Mouse (Mus musculus): Measurements from ENCODE around the gene Kirrel.
"Not testable (repeated sequence)": the region's sequence is repeated elsewhere in the genome, so short reads cannot be mapped to it uniquely, and the experiment has no call there.

Kirrel gene

GRCm38 (mm10) chr3:87136782-87137181 lies 37.8 kb downstream of the Kirrel start:
- DNase-seq (ENCODE audit: low spot score in 2 of 2): no peak

- no peak for DNase-seq (ENCODE audit: low spot score in 2 of 2)
Observed at GRCm38 (mm10) chr3:87134951-87135350, 39.6 kb downstream of the Kirrel start.

- DNase-seq (ENCODE audit: low spot score in 2 of 2): no peak
Observed at GRCm38 (mm10) chr3:87131694-87132347, 42.7 kb downstream of the Kirrel start.

GRCm38 (mm10) chr3:87130933-87131332 lies 43.6 kb downstream of the Kirrel start:
- no peak for DNase-seq (ENCODE audit: low spot score in 2 of 2)

- DNase-seq (ENCODE audit: low spot score in 2 of 2): no peak
Observed at GRCm38 (mm10) chr3:87123795-87124194, 50.8 kb downstream of the Kirrel start.

GRCm38 (mm10) chr3:87118214-87118613 lies 56.3 kb downstream of the Kirrel start:
- no peak for DNase-seq (ENCODE audit: low spot score in 2 of 2)

GRCm38 (mm10) chr3:87117632-87118031 lies 56.9 kb downstream of the Kirrel start:
- DNase-seq (ENCODE audit: low spot score in 2 of 2): no peak

GRCm38 (mm10) chr3:87115726-87116540 lies 58.6 kb downstream of the Kirrel start:
- DNase-seq (ENCODE audit: low spot score in 2 of 2): no peak

- no peak for DNase-seq (ENCODE audit: low spot score in 2 of 2)
Observed at GRCm38 (mm10) chr3:87115271-87115670, 59.3 kb downstream of the Kirrel start.

GRCm38 (mm10) chr3:87114801-87115200 lies 59.7 kb downstream of the Kirrel start:
- no peak for DNase-seq (ENCODE audit: low spot score in 2 of 2)

- DNase-seq (ENCODE audit: low spot score in 2 of 2): not testable (repeated sequence)
Observed at GRCm38 (mm10) chr3:87113881-87114280, 60.7 kb downstream of the Kirrel start.

- DNase-seq (ENCODE audit: low spot score in 2 of 2): no peak
Observed at GRCm38 (mm10) chr3:87112264-87112663, 62.3 kb downstream of the Kirrel start.

- DNase-seq (ENCODE audit: low spot score in 2 of 2): no peak
Observed at GRCm38 (mm10) chr3:87104856-87105255, 69.7 kb downstream of the Kirrel start.

GRCm38 (mm10) chr3:87102346-87102745 lies 72.2 kb downstream of the Kirrel start:
- DNase-seq (ENCODE audit: low spot score in 2 of 2): no peak

GRCm38 (mm10) chr3:87100911-87101310 lies 73.6 kb downstream of the Kirrel start:
- no peak for DNase-seq (ENCODE audit: low spot score in 2 of 2)

GRCm38 (mm10) chr3:87097969-87098946 lies 76.3 kb downstream of the Kirrel start:
- peak in 1 of 2 experiments; percentile 22 for DNase-seq (ENCODE audit: low spot score in 2 of 2)

GRCm38 (mm10) chr3:87097205-87097604 lies 77.3 kb downstream of the Kirrel start:
- no peak for DNase-seq (ENCODE audit: low spot score in 2 of 2)

GRCm38 (mm10) chr3:87093718-87094117 lies 80.8 kb downstream of the Kirrel start:
- no peak for DNase-seq (ENCODE audit: low spot score in 2 of 2)

GRCm38 (mm10) chr3:87089694-87090565 lies 84.6 kb downstream of the Kirrel start:
- peak; percentile 37 to 80 for DNase-seq (ENCODE audit: low spot score in 2 of 2)

GRCm38 (mm10) chr3:87087146-87087545 lies 87.4 kb downstream of the Kirrel start:
- no peak for DNase-seq (ENCODE audit: low spot score in 2 of 2)

GRCm38 (mm10) chr3:87082235-87082634 lies 92.3 kb downstream of the Kirrel start:
- DNase-seq (ENCODE audit: low spot score in 2 of 2): peak in 1 of 2 experiments; percentile 26

Data from left cerebral cortex, adult 9 months (tissue).